Mouse (Mus musculus): ENCODE data around the gene Faf1.
"Not testable (repeated sequence)": the region's sequence is repeated elsewhere in the genome, so short reads cannot be mapped to it uniquely, and the experiment has no call there.

Gene Faf1

GRCm38 (mm10) chr4:109665982-109666460 lies 10.4 kb upstream of the Faf1 start:
- peak; percentile 74 to 79 for DNase-seq

GRCm38 (mm10) chr4:109666461-109667269 lies 9.7 kb upstream of the Faf1 start, which contains the start of gene Cdkn2c:
Cdkn2c (minus strand) TSS chr4:109667189.
- peak; percentile 94 for DNase-seq

GRCm38 (mm10) chr4:109667518-109667917 lies 8.9 kb upstream of the Faf1 start:
- DNase-seq: no peak

- no peak for DNase-seq
Observed at GRCm38 (mm10) chr4:109670213-109670612, 6.2 kb upstream of the Faf1 start.

- no peak for DNase-seq
Observed at GRCm38 (mm10) chr4:109671941-109672340, 4.4 kb upstream of the Faf1 start.

GRCm38 (mm10) chr4:109674097-109674496 lies 2.3 kb upstream of the Faf1 start:
- DNase-seq: no peak

GRCm38 (mm10) chr4:109677221-109677620 lies 833 bp downstream of the Faf1 start:
- DNase-seq: peak in 1 of 2 experiments; percentile 13

- no peak for DNase-seq
Observed at GRCm38 (mm10) chr4:109683561-109683960, 7.2 kb downstream of the Faf1 start.

- no peak for DNase-seq
Observed at GRCm38 (mm10) chr4:109692674-109693073, 16.3 kb downstream of the Faf1 start.

GRCm38 (mm10) chr4:109700727-109701126 lies 24.3 kb downstream of the Faf1 start:
- DNase-seq: not testable (repeated sequence)

GRCm38 (mm10) chr4:109703568-109703967 lies 27.2 kb downstream of the Faf1 start:
- DNase-seq: no peak

GRCm38 (mm10) chr4:109705349-109705748 lies 29.0 kb downstream of the Faf1 start:
- DNase-seq: no peak

- DNase-seq: peak; percentile 41 to 61
Observed at GRCm38 (mm10) chr4:109719281-109719680, 42.9 kb downstream of the Faf1 start.

- DNase-seq: peak; percentile 9 to 58
Observed at GRCm38 (mm10) chr4:109729281-109729680, 52.9 kb downstream of the Faf1 start.

- DNase-seq: peak; percentile 69 to 78
Observed at GRCm38 (mm10) chr4:109735754-109736153, 59.4 kb downstream of the Faf1 start.

GRCm38 (mm10) chr4:109743984-109744383 lies 67.6 kb downstream of the Faf1 start:
- DNase-seq: no peak

GRCm38 (mm10) chr4:109759031-109759430 lies 82.6 kb downstream of the Faf1 start:
- DNase-seq: peak in 1 of 2 experiments; percentile 66

- no peak for DNase-seq
Observed at GRCm38 (mm10) chr4:109759901-109760300, 83.5 kb downstream of the Faf1 start.

- DNase-seq: no peak
Observed at GRCm38 (mm10) chr4:109760501-109760900, 84.1 kb downstream of the Faf1 start.

GRCm38 (mm10) chr4:109762768-109763501 lies 86.5 kb downstream of the Faf1 start:
- DNase-seq: peak; percentile 29 to 58

- DNase-seq: no peak
Observed at GRCm38 (mm10) chr4:109769071-109769470, 92.7 kb downstream of the Faf1 start.

GRCm38 (mm10) chr4:109782577-109783114 lies 106.3 kb downstream of the Faf1 start:
- DNase-seq: no peak

- DNase-seq: no peak
Observed at GRCm38 (mm10) chr4:109789347-109790001, 113.1 kb downstream of the Faf1 start.

All from cerebellum, postnatal 25 days (tissue).